ENCODE assay signal across 21 mouse cellular contexts in genomic region chr10:118000591-118000990, GRCm38 (mm10).
A peak's percentile ranks its signal among the peaks of the same experiment; 100 is the strongest.
DNase-seq lines count a peak whose midpoint lies in the region; ATAC-seq lines count a peak whose summit lies in the region.
"Had no signal": no experiment of that assay in that cellular context is flagged by ENCODE, and none has a peak within 500 bp of the region (broad histone marks: within the 10 kb centered on the region; RNA-seq: fewer than 3 reads in every experiment).

No protein-coding gene starts in this region.

- ATAC-seq in frontal cortex, adult (ENCODE audit: low TSS enrichment) = peak; percentile 74; the same call in 1 of the 2 replicates
- ATAC-seq: activated CD4-positive, CD25-positive, alpha-beta regulatory T cell, adult 4 months; CD4-positive, CD25-positive, alpha-beta regulatory T cell, adult 4 months; forebrain, embryonic 14.5 days; forebrain, embryonic 16.5 days; Patski had no signal

- no peak for DNase-seq in frontal cortex, postnatal 14 days (ENCODE audit: low spot score in 2 of 2)
- DNase-seq in right cerebral cortex, adult 2 months (ENCODE audit: low spot score in 2 of 2) = peak; percentile 10 to 40
- no peak for DNase-seq in right cerebral cortex, postnatal 25 days
- DNase-seq in brain, adult 2 months (ENCODE audit: low read depth, low spot score) = peak; percentile 43
- DNase-seq: adrenal gland, adult 8-10 months; adrenal gland, postnatal 14 days; adrenal gland, postnatal 36 days; B cell, adult 2 months; cerebellum, adult 11 months; cerebellum, adult 18-20 months; cerebellum, adult 8-10 months; cerebellum, adult 9-11 months; cerebellum, postnatal 14 days; cerebellum, postnatal 36 days; embryo, embryonic 11 days had no signal

Comparison
In these comparisons a context has a peak if more than half of its experiments do, and no peak if none do; other contexts are left out.
1. DNase-seq: peak in right cerebral cortex, adult 2 months (2 of 2) and brain, adult 2 months (single experiment); none in frontal cortex, postnatal 14 days (0 of 2) and right cerebral cortex, postnatal 25 days (single experiment).